Mouse (Mus musculus): ENCODE results near the gene Tnfaip2.

Tnfaip2 gene

GRCm38 (mm10) chr12:111442309-111443010 is at the start of gene Tnfaip2:
TSS of gene Tnfaip2 (plus strand) at chr12:111442469.
- in situ Hi-C loops (cut with MboI, MseI), result no loop called here

GRCm38 (mm10) chr12:111394008-111394407 is 48.3 kb upstream of the Tnfaip2 start:
- in situ Hi-C loops (cut with MboI, MseI), result no loop called here

GRCm38 (mm10) chr12:111396997-111397396 is 45.3 kb upstream of the Tnfaip2 start:
- in situ Hi-C loops (cut with MboI, MseI), result no loop called here

- in situ Hi-C loops (cut with MboI, MseI), result no loop called here
These were observed 40.6 kb upstream of the Tnfaip2 start for GRCm38 (mm10) chr12:111401454-111402184.

- in situ Hi-C loops (cut with MboI, MseI), result no loop called here
These were observed 37.4 kb upstream of the Tnfaip2 start for GRCm38 (mm10) chr12:111404880-111405279.

GRCm38 (mm10) chr12:111406622-111407021 is 35.6 kb upstream of the Tnfaip2 start, which contains the start of gene Lbhd2:
TSS of gene Lbhd2 (plus strand) at chr12:111406809.
- in situ Hi-C loops (cut with MboI, MseI), result no loop called here

GRCm38 (mm10) chr12:111409583-111409982 is 32.7 kb upstream of the Tnfaip2 start:
- in situ Hi-C loops (cut with MboI, MseI), result no loop called here

- in situ Hi-C loops (cut with MboI, MseI), result no loop called here
These were observed 30.5 kb upstream of the Tnfaip2 start for GRCm38 (mm10) chr12:111411631-111412355.

- in situ Hi-C loops (cut with MboI, MseI), result no loop called here
These were observed 29.5 kb upstream of the Tnfaip2 start for GRCm38 (mm10) chr12:111412581-111413284.

- in situ Hi-C loops (cut with MboI, MseI), result no loop called here
These were observed 29.0 kb upstream of the Tnfaip2 start for GRCm38 (mm10) chr12:111413300-111413699.

GRCm38 (mm10) chr12:111416921-111417779 is 25.1 kb upstream of the Tnfaip2 start, which contains the start of gene Exoc3l4:
TSS of gene Exoc3l4 (plus strand) at chr12:111417017.
- in situ Hi-C loops (cut with MboI, MseI), result no loop called here

- in situ Hi-C loops (cut with MboI, MseI), result loop anchor here (5.0 kb wide), 1 partner anchor 37 kb away; no protein-coding TSS in a partner anchor
These were observed 22.4 kb upstream of the Tnfaip2 start for GRCm38 (mm10) chr12:111419918-111420317.

GRCm38 (mm10) chr12:111420946-111421709 is 21.1 kb upstream of the Tnfaip2 start:
- in situ Hi-C loops (cut with MboI, MseI), result loop anchor here (5.0 kb wide), 1 partner anchor 36 kb away; no protein-coding TSS in a partner anchor

- in situ Hi-C loops (cut with MboI, MseI), result loop anchor here (5.0 kb wide), 1 partner anchor 34 kb away; no protein-coding TSS in a partner anchor
These were observed 19.4 kb upstream of the Tnfaip2 start for GRCm38 (mm10) chr12:111422852-111423251.

- in situ Hi-C loops (cut with MboI, MseI), result loop anchor here (5.0 kb wide), 1 partner anchor 34 kb away; no protein-coding TSS in a partner anchor
These were observed 18.6 kb upstream of the Tnfaip2 start for GRCm38 (mm10) chr12:111423570-111424129.

- in situ Hi-C loops (cut with MboI, MseI), result loop anchor here (5.0 kb wide), 1 partner anchor 33 kb away; no protein-coding TSS in a partner anchor
These were observed 17.7 kb upstream of the Tnfaip2 start for GRCm38 (mm10) chr12:111424547-111424946.

GRCm38 (mm10) chr12:111425258-111425657 is 17.0 kb upstream of the Tnfaip2 start:
- in situ Hi-C loops (cut with MboI, MseI), result no loop called here

GRCm38 (mm10) chr12:111425789-111426460 is 16.3 kb upstream of the Tnfaip2 start:
- in situ Hi-C loops (cut with MboI, MseI), result no loop called here
